Mouse (Mus musculus): ENCODE measurements around the gene Ech1.

Gene Ech1

GRCm38 (mm10) chr7:28865481-28866300 is 40.7 kb downstream of the Ech1 start:
- DNase-seq, result no peak

GRCm38 (mm10) chr7:28866769-28867507 is 41.9 kb downstream of the Ech1 start:
- no peak for DNase-seq

GRCm38 (mm10) chr7:28867508-28868340 is 42.7 kb downstream of the Ech1 start:
- DNase-seq, result peak; percentile 64

GRCm38 (mm10) chr7:28870901-28871664 is 46.1 kb downstream of the Ech1 start:
- no peak for DNase-seq

GRCm38 (mm10) chr7:28874565-28874964 is 49.5 kb downstream of the Ech1 start:
- DNase-seq, result no peak

- no peak for DNase-seq
Measured at GRCm38 (mm10) chr7:28876099-28876498, 51.1 kb downstream of the Ech1 start.

- no peak for DNase-seq
Measured at GRCm38 (mm10) chr7:28877155-28877554, 52.1 kb downstream of the Ech1 start.

GRCm38 (mm10) chr7:28877856-28878255 is 52.8 kb downstream of the Ech1 start:
- no peak for DNase-seq

- DNase-seq, result no peak
Measured at GRCm38 (mm10) chr7:28879606-28880005, 54.6 kb downstream of the Ech1 start.

- no peak for DNase-seq
Measured at GRCm38 (mm10) chr7:28880554-28880953, 55.5 kb downstream of the Ech1 start.

GRCm38 (mm10) chr7:28881199-28881598 is 56.2 kb downstream of the Ech1 start, which contains the start of gene Capn12:
Gene Capn12, plus strand, starts transcription at chr7:28881422.
- DNase-seq, result no peak

All from cerebellum, adult 11 months (tissue).